Mouse (Mus musculus) liver, adult 2 months (tissue): Measurements from ENCODE around the gene Tef.

ENCODE experiments used
- CTCF ChIP-seq: fragments of 200-500 bp; IDR thresholded peaks from 2 replicates; pipeline ENCODE4 v1.5.1; 2011; ENCODE audit warnings: low read depth, low read length, control low read depth
- POLR2A ChIP-seq: fragments of 200-500 bp; IDR thresholded peaks from 2 replicates; pipeline ENCODE4 v1.6.1; 2011; ENCODE audit warnings: low read length, control low read depth; ENCODE audit not compliant: insufficient read depth; ENCODE audit errors: extremely low read depth

GRCm38 (mm10) chr15:81811599-81811996, 9.4 kb downstream of the Tef start:
- TF ChIP-seq CTCF, result no peak
- peak; percentile 66; the same call in 1 of the 2 replicates for TF ChIP-seq POLR2A
